Mouse (Mus musculus) E14TG2a.4 (cell line): Measurements from ENCODE around the gene Glp1r.

Experiments used
- CTCF ChIP-seq: conservative IDR thresholded peaks from 2 replicates; pipeline ENCODE4 v1.5.1; 2014; ENCODE audit warnings: low read length
- NANOG ChIP-seq: IDR thresholded peaks from 2 replicates; pipeline ENCODE4 v1.6.1; 2014; ENCODE audit warnings: borderline replicate concordance, low read length, mixed read lengths
- POU5F1 ChIP-seq: IDR thresholded peaks from 2 replicates; pipeline ENCODE4 v1.6.1; 2014; ENCODE audit warnings: low read length, borderline replicate concordance

DNA sequence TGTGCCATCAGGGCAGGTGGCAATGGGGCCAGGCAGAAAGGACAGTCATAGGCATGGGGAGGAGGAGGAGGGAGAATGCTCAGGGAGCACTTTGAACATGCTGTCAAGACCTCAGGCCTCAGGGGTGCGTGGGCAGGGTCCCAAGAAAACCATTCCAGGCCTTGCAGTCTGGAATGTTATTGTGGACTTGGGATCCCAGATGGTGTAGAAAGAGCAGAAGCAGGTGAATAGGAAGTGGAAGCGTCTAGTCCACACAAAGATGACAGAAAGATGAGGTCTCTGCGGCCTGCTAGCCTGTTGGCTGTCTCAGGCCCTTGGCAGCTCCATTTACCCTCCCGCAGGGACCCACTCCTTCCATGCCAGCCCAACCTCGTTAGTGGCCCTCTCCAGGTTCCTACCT is 10.9 kb downstream of the Glp1r start:
- no peak for TF ChIP-seq CTCF
- TF ChIP-seq POU5F1, result no peak
- no peak for TF ChIP-seq NANOG
